Mouse (Mus musculus) liver, embryonic 16.5 days (tissue): ENCODE measurements around the gene Gm10300. TPM values are rescaled to one million over a fixed set of nuclear protein-coding genes. Genes with fewer than 3 reads are reported as not detected.

Source experiments
- ATAC-seq: fragments of 200-750 bp; cut with Nextera tagmentation; 2 replicates; pipeline ENCODE4 v1.8.0; 2017; ENCODE audit warnings: low read depth, mild to moderate bottlenecking, moderate number of reproducible peaks, moderate library complexity
- H3K27ac ChIP-seq: fragments of 300-500 bp; sonication (generic); 2 replicates; pipeline ENCODE4 v1.5.1; 2014; ENCODE audit warnings: mild to moderate bottlenecking, low read length
- H3K27me3 ChIP-seq: fragments of 300-500 bp; sonication (generic); 2 replicates; pipeline ENCODE4 v1.6.1; 2014; ENCODE audit warnings: low read depth, low read length, mixed read lengths; ENCODE audit not compliant: control insufficient read depth, insufficient read depth
- H3K36me3 ChIP-seq: fragments of 300-500 bp; sonication (generic); 2 replicates; pipeline ENCODE4 v1.6.1; 2014; ENCODE audit warnings: mild to moderate bottlenecking; ENCODE audit not compliant: control insufficient read depth, insufficient read depth
- H3K4me1 ChIP-seq: fragments of 300-500 bp; sonication (generic); 2 replicates; pipeline ENCODE4 v1.6.1; 2014; ENCODE audit warnings: low read depth, low read length, mixed read lengths; ENCODE audit not compliant: control insufficient read depth
- H3K4me2 ChIP-seq: fragments of 300-500 bp; sonication (generic); 2 replicates; pipeline ENCODE4 v1.6.1; 2014; ENCODE audit warnings: low read depth, low read length, mixed read lengths
- H3K4me3 ChIP-seq: fragments of 300-500 bp; sonication (generic); 2 replicates; pipeline ENCODE4 v1.5.1; 2014; ENCODE audit warnings: low read depth, mild to moderate bottlenecking, low read length
- H3K9ac ChIP-seq: fragments of 300-500 bp; sonication (generic); 2 replicates; pipeline ENCODE4 v1.6.1; 2014; ENCODE audit warnings: low read depth, low read length
- H3K9me3 ChIP-seq: fragments of 300-500 bp; sonication (generic); replicated peaks from 2 replicates; pipeline ENCODE4 v1.6.1; 2016; ENCODE audit warnings: low read length; ENCODE audit not compliant: control insufficient read depth
- WGBS: fragments of 180-500 bp; shearing (Covaris S2); extraction: QIAGEN DNeasy Blood & Tissue Kit; methylation state at CpG from one replicate; pipeline ENCODE4 v1.1.7; 2014; ENCODE audit not compliant: insufficient replicate concordance; 5-methylcytosine and 5-hydroxymethylcytosine counted together
- polyA plus RNA-seq: library from polyadenylated mRNA; unstranded; fragments of >200 nt; fragmentation: Nextera tagmentation; extraction: Ambion mirVana; gene quantifications from 2 replicates; pipeline ENCODE4 v1.2.1, GENCODE M21; 2015

Gene Gm10300
- polyA plus RNA-seq, 1 experiment from 2014 or later: 0.46 TPM

GRCm38 (mm10) chr4:132048995-132049404, 25.5 kb upstream of the Gm10300 start:
- peaks cover 8% of the 10 kb centered on the region for H3K36me3 ChIP-seq
- no peaks in the 10 kb centered on the region for H3K27me3 ChIP-seq
- H3K9ac ChIP-seq: peak overlapping the region; percentile 81
- H3K9me3 ChIP-seq: no peaks in the 10 kb centered on the region
- peak overlapping the region; percentile 72 for H3K4me3 ChIP-seq
- H3K27ac ChIP-seq: no peak overlapping the region
- 0% methylated on average over 19 of the region's 46 CpGs for WGBS
- ATAC-seq: peak; percentile 94
- H3K4me1 ChIP-seq: peaks cover 43% of the 10 kb centered on the region
- H3K4me2 ChIP-seq: peak overlapping the region; percentile 99

DNA sequence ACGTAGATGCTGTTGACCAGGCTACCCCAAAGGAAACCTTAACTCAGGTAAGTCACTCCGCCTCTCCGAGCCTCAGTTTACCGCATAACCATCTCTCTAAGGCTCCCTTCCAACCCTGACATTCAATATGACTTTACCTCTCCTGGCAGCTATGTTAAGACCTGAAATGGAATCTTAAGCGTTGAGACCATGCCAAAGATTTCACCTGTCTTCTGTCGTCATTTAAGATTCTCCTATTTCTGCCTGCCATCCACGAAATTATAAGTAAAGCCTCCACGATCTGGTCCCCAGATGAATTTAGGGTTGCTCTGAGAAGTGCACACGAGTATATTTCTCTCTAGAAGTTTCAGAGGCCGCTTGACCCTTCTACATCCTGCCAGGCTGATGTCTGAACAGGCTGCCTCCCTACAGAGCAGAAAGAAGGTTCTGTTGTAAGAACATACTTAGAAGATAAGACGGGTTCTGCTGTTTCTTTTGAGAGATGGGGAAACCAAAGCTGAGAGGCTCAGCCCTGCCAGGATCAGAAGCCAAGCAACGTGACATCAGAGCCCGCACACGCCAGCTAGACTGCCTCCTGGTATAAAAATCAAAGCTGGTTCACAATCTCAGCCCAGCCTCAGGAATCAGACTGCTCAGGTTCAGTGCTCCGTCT, 24.8 kb upstream of the Gm10300 start:
- H3K4me3 ChIP-seq: peak overlapping the region; percentile 72
- H3K4me2 ChIP-seq: peak overlapping the region; percentile 99
- peak overlapping the region; percentile 42 for H3K9ac ChIP-seq
- H3K27me3 ChIP-seq: no peaks in the 10 kb centered on the region
- H3K27ac ChIP-seq: peak overlapping the region; percentile 51
- H3K4me1 ChIP-seq: peaks cover 39% of the 10 kb centered on the region
- H3K36me3 ChIP-seq: peaks cover 7% of the 10 kb centered on the region
- WGBS: 12% methylated on average over 15 of the region's 15 CpGs
- H3K9me3 ChIP-seq: no peaks in the 10 kb centered on the region
- ATAC-seq: no peak

GRCm38 (mm10) chr4:132051321-132052275, 22.9 kb upstream of the Gm10300 start:
- no peak overlapping the region for H3K27ac ChIP-seq
- no peak for ATAC-seq
- WGBS: 65% methylated on average over 10 of the region's 10 CpGs
- H3K4me2 ChIP-seq: no peak overlapping the region
- H3K9me3 ChIP-seq: no peaks in the 10 kb centered on the region
- H3K36me3 ChIP-seq: peaks cover 10% of the 10 kb centered on the region
- no peak overlapping the region for H3K4me3 ChIP-seq
- no peaks in the 10 kb centered on the region for H3K27me3 ChIP-seq
- no peak overlapping the region for H3K9ac ChIP-seq
- H3K4me1 ChIP-seq: peaks cover 46% of the 10 kb centered on the region

DNA sequence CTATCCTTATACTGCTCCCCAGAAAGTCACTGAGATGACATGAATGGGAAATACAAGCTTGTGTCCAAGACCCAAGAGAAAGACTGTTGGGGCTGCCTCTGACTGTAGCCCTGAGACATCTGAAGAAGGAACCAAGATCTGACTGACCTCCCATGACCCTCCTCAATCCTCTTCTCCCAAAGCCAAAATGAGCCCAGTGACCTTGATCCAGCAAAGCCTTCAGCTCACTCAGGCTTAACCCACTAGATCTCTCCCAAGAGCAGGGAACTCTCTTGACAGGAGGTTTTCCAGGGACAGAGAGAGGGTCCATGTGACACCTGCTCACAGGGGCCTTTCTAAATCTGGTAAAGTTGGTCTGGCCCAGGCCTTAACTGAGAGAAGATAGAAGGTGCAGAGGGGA, 17.2 kb upstream of the Gm10300 start:
- Histone ChIP-seq H3K9me3 (no peaks in the 10 kb centered on the region), H3K4me1 (peaks cover 69% of the 10 kb centered on the region), H3K4me2 (0 out of 2 replicates have a peak overlapping the region, but pooled peaks have one; percentile 4), H3K9ac (peak overlapping the region; percentile 40; the same call in 1 of the 2 replicates), H3K27ac (peak overlapping the region; percentile 60; the same call in 1 of the 2 replicates), H3K4me3 (no peak overlapping the region), H3K27me3 (no peaks in the 10 kb centered on the region), H3K36me3 (peaks cover 14% of the 10 kb centered on the region)
- ATAC-seq: no peak

DNA sequence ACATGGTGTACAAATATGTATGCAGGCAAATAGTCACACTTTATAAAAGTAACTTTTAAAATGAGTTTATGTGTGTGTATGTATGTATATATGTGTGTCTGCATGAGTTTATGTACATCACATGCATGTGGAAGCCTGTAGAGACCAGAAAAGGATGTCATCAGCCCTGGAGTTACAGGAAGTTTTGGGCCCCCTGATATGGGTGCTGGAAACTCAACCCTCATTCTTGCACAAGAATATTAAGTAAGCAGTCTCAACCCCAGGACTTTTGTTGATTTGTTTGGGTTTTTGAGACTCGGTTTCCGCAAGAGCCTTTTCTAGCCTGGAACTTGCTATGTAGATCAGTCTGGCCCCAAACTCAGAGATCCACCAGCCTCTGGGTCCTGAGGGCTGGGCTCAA, 15.0 kb upstream of the Gm10300 start:
- peak overlapping the region; percentile 60 for H3K4me2 ChIP-seq
- H3K27me3 ChIP-seq: no peaks in the 10 kb centered on the region
- 93% methylated on average over 2 of the region's 2 CpGs for WGBS
- peaks cover 90% of the 10 kb centered on the region for H3K4me1 ChIP-seq
- ATAC-seq: no peak
- peak overlapping the region; percentile 41 for H3K9ac ChIP-seq
- no peaks in the 10 kb centered on the region for H3K9me3 ChIP-seq
- peaks cover 15% of the 10 kb centered on the region for H3K36me3 ChIP-seq
- H3K27ac ChIP-seq: peak overlapping the region; percentile 99
- peak overlapping the region; percentile 27 for H3K4me3 ChIP-seq

DNA sequence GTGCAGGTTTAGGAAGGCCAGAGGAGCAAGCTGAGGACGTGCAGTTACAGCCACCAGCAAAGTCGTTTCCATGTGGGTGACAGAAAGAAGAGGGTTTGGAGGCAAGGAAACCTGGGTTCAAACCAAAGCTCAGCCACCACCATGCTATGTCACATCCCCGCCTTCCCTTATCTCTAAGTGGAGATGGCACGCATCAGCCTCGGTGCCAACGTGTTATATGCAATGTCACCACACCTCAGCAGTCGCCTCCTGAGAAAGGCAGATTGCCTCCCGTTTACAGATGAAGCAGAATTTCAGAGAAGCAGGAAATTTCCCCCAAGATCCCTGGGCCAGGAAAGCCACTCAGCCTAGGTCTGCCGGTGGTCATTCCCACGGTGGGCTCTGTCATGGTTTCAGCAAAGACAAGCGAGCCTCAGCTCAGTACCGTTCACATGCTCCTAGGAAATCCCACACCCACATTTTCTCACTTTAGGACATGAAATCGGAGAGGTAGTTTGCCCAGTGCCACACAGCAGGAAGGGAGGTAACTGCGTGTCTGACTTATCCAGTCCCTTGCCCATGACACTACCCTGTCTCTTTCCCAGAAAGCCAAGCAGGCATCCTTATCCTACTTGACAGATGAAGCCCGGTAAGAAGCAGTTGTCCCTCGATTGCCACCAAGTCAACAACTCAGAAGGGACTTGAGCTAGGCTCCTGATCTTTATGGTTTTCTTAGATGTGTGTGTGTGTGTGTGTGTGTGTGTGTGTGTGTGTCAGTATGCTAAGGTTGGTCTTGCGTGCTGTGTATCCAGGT, 14.3 kb upstream of the Gm10300 start:
- Histone ChIP-seq H3K9ac (peak overlapping the region; percentile 69), H3K27me3 (no peaks in the 10 kb centered on the region), H3K4me3 (peak overlapping the region; percentile 43), H3K27ac (peak overlapping the region; percentile 99), H3K4me1 (peaks cover 94% of the 10 kb centered on the region), H3K4me2 (peak overlapping the region; percentile 60), H3K9me3 (no peaks in the 10 kb centered on the region), H3K36me3 (peaks cover 20% of the 10 kb centered on the region)
- ATAC-seq: peak; percentile 91
- WGBS: 28% methylated on average over 17 of the region's 17 CpGs

DNA sequence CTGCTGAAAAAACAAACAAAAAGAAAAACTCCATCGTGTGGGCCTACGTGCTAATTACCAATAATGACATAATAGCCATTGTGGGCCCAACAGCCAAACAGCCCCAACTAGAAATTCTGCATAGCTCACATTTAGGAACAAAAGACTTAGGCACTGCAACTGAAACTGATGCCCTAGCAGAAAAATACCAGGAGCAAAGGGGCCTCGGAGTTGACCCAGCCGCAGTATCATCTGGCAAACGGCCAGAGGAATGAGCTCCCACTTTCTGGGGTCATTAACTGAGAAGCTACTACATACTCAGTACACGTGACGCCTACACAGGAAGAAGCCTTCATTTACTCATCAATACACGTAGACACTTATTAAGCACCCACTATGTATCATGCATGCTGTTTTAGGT, 12.2 kb upstream of the Gm10300 start:
- Histone ChIP-seq H3K9ac (0 out of 2 replicates have a peak overlapping the region, but pooled peaks have one; percentile 17), H3K27ac (peak overlapping the region; percentile 99), H3K9me3 (no peaks in the 10 kb centered on the region), H3K36me3 (peaks cover 17% of the 10 kb centered on the region), H3K4me1 (peaks cover 98% of the 10 kb centered on the region), H3K27me3 (no peaks in the 10 kb centered on the region), H3K4me3 (peak overlapping the region; percentile 7; the same call in 1 of the 2 replicates), H3K4me2 (peak overlapping the region; percentile 60)
- 80% methylated on average over 8 of the region's 8 CpGs for WGBS
- no peak for ATAC-seq

- H3K27ac ChIP-seq: peak overlapping the region; percentile 75
- no peaks in the 10 kb centered on the region for H3K9me3 ChIP-seq
- H3K9ac ChIP-seq: peak overlapping the region; percentile 29
- peak overlapping the region; percentile 12; the same call in 1 of the 2 replicates for H3K4me3 ChIP-seq
- H3K27me3 ChIP-seq: no peaks in the 10 kb centered on the region
- H3K4me2 ChIP-seq: peak overlapping the region; percentile 60
- ATAC-seq: no peak
- peaks cover 17% of the 10 kb centered on the region for H3K36me3 ChIP-seq
- 44% methylated on average over 17 of the region's 17 CpGs for WGBS
- H3K4me1 ChIP-seq: peaks cover 98% of the 10 kb centered on the region
Observed at GRCm38 (mm10) chr4:132062934-132063884, 11.3 kb upstream of the Gm10300 start.
